Mouse (Mus musculus): ENCODE data around the gene Brinp2.
A peak's percentile ranks its signal among the peaks of the same experiment; 100 is the strongest.

Brinp2 gene

DNA sequence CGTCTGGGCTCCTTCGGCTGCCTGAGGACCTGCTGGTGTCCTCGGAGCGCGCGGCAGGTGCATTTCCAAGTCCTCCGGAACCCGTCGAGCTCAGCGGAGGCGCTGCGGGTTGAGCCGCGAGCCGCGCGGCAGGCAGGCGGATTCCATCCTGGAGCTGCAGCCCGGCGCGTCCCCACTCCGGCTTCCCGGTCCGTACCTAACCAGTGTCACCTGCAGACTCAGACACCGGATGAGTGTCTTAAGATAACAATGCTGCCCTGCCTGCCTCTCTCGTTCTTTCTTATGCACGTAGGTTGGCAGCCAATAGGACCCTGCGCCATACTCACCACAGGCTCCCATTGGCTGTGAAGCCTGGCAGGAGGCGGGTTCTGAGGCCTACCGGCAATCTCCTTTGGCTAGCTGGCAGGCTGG is at the start of gene Brinp2:
Gene Brinp2, minus strand, starts transcription at position 276 of the 411 bp plus-strand sequence.
- peak; percentile 82 for DNase-seq (ENCODE audit: extremely low spot score, low spot score)

DNA sequence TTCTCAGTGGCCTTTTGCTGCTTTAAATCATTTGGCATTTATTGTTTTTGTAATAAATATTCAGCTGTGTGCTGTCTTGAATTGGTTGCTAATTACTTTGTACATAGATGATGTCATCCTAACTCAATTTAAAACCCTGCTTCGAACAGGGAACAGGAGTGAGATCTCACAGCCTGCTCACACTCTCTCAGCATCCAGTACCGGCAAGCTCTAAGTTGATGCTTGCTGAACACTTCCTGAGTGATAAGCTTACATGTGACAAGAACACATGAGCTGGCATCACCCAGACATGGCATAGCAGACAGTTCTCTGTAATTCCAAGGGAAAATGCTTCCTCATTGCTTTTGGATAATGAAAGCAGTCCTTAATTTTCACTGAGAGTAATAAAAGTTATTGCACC is 44.8 kb upstream of the Brinp2 start:
- DNase-seq (ENCODE audit: extremely low spot score, low spot score): no peak

DNA sequence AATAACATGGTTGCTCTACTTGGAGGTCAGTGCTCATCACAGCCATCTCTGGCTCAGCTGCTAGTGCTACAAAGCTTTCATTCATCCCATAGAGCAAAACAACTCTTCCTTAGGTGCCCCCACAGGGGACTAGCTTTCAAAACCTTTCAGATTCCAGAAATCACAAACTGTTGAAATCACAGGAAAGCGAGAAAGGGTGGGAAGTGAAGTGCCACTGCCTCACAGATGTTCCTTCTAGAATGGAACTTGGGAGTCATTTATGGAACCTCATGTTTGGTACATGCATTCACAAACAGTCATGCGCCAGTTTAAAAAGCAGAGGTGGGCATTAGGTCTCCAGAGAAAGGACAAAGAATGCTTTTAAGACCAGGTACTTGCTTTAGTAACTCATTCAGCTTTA is 40.9 kb upstream of the Brinp2 start:
- no peak for DNase-seq (ENCODE audit: extremely low spot score, low spot score)

DNA sequence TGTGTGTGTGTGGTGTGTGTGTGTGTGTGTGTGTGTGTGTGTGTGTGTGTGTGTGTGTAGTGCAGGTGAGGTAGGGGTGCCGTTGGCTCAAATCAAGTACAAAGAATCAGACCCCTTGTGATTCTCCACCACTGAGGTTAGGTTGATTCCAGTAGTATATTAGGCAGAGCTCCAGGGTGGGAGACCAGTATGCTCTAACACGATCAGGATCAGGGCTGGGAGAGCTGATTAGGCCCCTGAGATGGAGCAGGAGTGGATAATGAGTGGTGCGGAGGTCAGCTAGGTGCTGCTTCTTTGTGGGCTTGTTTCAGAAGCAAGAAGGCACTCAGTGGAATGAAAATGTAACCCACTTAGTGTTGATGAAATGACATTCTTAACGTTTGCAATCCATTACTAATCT is 34.6 kb upstream of the Brinp2 start:
- DNase-seq (ENCODE audit: extremely low spot score, low spot score): no peak

DNA sequence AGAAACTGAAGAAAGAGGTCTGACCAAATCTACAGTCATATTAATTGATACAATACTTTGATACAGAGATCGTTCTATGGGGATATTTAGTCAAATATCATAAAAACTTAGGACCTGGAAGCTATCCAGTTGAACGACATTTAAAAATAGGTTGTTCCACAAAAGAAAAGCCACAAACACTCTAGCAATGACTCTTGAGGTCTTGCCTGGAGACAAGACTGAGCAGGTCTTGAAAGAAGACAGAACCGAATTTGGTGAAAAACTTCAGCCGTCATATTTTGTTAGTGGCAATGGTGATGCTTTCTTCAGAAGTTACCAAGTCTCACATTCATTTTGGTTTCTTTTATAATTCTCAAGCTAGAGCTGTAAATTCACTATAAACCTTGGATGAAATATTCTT is 32.9 kb upstream of the Brinp2 start:
- DNase-seq (ENCODE audit: extremely low spot score, low spot score): no peak

DNA sequence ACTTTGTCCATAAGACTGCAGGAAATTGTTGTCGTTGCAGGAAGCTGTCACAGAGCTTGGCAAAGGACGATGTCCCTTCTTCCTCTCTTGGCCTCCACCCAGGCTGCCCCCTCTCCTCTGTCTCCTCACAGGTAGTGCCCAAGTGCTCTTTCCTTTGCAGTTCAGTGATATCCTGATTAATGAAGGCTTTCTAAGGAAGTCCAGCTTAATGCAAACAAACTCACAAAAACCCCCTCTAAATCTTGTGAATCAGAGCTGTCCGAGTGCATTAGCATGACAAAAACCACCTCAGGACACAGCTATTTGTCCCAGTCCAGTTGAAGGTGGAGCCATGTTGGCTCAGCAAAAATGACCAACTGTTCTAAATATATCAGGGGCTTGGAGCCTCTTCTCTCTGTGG is 30.7 kb upstream of the Brinp2 start:
- DNase-seq (ENCODE audit: extremely low spot score, low spot score): no peak

DNA sequence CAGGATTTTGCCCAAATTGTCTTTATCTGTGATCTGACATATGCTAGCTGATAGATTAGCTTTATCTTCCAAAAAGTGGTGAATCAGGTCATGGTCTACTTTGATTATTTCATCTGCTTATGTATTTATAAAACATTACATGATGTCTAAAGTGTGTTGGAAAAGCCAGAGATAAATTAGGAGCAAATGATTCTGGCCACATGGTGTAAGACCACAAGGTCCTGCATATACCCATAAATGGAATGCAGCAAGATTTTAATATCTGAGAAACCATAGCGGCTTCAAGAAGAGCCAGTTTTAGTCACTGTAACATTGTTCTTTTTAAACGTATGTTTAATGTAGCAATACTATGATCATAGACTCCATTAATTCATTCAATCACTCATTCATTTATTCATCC is 29.2 kb upstream of the Brinp2 start:
- DNase-seq (ENCODE audit: extremely low spot score, low spot score): no peak

DNA sequence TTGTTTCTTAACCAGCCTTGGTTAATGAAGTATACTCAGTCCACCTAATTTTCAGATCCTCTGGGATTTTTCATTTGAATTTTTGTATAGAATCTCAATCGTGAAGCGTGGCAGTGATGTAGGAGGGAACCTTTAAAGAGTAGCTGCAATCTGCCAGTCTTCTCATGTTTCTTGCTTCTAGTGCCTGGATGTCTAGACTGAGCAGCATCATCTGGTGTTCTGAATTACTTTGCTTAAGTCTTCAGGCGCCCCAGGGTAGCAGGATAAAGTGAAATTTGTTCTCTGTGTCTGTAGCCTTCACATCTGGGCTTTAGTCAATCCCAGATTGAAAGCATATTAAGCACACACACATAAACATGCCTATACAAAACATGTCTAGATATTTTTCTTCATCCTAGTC is 27.1 kb upstream of the Brinp2 start:
- no peak for DNase-seq (ENCODE audit: extremely low spot score, low spot score)

DNA sequence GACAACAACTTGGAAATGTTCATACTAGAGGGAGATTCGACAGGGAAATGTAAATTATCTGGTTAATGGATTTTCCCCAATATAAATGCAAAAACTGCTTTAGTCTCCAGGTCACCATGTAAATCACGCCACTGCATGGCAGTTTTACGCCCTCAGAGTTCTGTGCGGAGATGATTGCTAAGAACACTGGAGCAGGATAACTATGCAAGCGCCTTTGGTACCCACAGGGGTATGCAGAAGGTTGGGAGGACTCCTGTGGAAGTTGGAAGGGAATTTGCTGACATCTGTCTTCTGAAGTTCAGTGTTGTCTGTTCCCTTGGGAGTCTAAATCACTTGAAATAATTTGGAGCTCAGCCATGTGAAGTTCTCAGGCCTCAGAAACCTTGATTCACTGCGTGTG is 26.2 kb upstream of the Brinp2 start:
- DNase-seq (ENCODE audit: extremely low spot score, low spot score): no peak

DNA sequence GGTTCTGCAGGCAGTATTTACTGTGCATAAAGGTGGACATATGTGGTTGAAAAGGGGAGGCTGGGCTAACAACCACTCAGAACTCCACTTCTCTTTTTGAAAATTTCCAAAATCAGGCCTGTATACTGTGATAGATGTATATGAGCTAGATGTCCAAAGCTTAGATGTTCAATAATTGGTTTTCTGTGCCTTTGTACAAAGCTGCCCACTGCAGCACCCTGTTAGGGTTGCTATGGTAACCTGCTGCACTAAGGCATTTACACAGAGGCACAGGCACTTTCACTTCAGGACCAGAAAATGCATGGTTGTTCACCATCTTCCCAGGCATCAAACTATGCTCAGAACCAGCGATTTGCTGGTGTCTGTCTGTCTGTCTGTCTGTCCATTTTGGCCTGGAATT is 8.3 kb upstream of the Brinp2 start:
- no peak for DNase-seq (ENCODE audit: extremely low spot score, low spot score)

DNA sequence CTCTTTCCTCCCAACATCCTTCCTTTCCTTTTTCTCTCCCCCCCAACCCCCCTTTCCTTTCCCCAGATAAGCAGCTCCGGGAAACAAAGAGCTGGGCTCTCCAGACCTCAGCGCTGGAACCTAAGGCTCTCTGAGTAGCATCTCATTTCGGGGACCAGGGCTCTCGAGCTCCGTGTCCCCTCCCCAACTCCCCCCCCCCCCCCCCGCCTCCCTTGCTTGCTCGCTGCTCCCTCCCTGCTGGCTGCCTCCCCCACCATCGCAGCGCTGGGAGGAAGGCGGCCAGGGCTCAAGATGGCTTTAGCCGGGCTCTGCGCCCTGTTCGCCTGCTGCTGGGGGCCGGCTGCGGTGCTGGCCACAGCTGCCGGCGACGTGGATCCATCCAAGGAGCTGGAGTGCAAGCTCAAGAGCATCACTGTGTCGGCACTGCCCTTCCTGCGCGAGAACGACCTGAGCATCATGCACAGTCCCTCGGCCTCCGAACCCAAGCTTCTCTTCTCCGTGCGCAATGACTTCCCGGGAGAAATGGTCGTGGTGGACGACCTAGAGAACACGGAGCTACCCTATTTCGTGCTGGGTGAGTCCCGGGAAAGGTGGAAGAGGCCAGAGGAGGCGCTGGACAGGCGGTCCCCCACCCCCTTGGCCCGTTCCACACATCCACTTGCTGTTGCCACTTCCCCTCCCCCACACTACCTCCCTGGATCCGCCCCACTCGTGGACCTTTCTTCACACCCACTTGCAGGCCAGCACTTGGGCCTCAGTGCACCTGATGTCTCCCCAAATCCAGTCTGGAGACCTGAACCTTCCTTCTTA is 6.4 kb upstream of the Brinp2 start:
- peak; percentile 69 for DNase-seq (ENCODE audit: extremely low spot score, low spot score)

DNA sequence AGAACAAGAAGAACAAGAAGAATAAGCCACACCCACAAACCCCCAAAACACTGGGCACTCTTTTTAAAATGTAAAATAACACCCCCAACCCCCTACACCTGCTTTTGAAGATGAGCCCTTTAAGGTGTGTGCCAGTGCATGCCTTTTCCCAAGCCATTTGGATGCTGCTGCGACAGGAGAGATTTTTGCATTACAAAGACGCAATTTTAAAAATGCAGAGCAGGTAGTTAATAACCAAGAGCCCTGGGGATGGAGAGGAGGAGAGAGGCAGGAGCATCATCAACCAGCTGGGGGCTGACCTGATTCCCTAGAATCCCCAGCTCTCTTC is 5.8 kb upstream of the Brinp2 start, which contains the start of gene Astn1:
Gene Astn1, plus strand, starts transcription at position 310 of the 328 bp plus-strand sequence.
- no peak for DNase-seq (ENCODE audit: extremely low spot score, low spot score)

DNA sequence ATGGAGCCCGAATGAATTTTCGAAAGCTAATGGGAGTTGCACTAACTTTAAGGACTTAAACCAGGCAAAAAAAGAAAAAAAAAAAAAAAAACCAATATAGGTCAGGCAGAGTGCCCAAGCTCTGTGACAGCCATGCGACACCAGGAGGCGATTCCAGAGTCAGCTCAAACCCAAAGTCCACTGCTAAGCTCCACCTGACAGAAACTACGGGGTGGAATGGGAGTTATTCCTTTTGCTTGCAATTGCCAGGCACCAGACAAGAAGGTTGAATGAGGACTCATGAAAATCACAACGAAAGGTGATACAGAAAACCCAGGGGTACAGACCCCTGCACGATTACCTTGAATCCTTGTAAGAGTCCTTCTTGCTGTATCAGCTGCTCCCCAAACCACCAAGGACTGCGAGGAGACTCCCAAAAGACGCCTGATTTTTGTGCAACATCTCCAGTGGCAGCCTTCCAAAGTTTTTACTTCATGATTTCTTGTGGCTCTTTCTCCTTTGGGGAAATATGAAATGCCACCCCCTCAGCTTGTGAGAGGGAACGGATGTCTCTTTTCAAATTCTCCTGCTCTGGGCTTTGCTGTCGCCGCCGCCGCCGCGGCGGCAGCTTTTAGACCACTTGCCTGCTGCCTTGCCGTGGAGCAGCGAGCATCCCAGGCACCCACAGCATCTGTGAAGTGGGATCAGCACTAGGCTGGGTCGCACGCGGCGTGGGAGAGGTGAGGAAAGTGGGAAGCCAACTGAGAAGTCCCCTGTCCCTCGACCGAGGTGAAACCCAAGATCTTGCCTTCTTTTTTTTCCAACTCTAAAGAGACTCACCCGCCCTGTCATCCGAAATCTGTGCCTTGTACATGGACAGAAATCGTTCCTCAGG is 712 bp downstream of the Brinp2 start:
- DNase-seq (ENCODE audit: extremely low spot score, low spot score): peak; percentile 53

DNA sequence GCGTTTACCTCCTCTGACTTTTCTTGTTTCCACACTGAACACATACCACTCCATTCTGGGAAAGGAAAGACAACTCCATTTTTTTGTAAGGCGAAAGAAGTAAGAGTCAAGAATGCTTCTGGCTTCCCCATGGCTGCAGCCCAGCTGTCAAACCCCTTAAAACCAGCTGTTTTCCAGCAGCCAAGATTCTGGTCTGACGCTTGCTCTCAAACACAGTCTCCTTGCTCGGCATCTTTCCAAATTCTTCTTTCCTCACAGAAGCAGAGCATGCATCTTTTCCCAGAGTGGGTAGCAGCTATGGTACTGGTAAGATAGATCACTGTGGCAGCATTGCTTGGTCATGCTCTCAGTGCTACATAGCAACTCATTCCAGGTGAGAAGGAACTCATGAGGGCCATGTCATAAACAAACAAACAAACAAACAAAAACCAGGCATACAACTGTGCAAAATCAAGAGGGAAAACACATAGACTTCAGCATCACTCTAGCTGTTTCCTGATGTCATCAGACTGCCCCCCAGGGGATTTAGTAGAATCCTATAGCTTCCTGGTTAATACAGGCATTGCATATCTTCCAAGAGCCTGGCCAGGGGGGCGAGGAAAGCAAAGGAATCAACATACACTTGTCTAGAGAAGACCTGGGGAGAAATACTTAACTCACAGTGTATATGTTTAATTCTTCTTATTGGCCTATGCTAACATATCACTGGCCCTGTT is 2.3 kb downstream of the Brinp2 start:
- DNase-seq (ENCODE audit: extremely low spot score, low spot score): no peak

DNA sequence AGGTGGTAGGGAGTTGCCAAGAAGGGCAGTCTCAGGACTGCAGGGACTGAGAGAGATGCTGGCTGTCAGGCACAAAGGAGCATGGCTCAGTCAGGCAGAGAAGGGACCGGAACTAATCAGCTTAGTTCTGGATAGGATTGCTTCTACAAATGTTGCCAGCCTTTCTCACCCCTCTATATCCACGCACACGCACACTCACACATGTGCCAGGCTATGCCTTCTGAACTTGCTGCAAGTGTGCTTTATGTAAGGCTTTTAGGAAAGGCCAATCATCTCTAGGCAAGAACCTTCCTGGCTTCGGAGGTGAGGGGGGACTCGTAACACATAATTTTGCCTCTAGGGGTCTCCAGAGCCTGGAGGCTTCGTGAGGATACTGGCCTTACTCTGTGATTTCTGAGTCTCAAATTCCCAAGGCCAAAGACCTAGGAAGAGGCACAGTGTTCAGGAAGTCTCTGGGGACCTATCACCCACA is 12.8 kb downstream of the Brinp2 start:
- DNase-seq (ENCODE audit: extremely low spot score, low spot score): peak; percentile 25

DNA sequence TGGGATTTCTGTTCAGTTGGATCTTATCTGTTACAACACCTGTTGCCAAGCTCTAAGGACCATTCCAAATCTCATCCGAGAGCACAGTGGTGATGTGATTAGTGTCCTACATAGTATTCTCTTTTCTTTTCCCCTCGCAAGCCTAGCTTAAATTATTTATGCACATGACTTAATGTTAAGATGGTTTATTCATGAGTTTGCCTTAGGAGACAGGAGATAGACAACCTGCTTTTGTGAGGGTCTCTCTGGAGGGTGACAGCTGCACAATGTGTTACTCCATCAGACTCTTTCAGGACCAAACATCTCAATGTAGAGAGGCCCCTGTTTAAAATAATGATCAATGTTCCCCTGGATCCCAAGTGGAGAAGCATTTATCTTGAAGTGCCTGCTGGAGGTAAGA is 27.3 kb downstream of the Brinp2 start:
- DNase-seq (ENCODE audit: extremely low spot score, low spot score): no peak

DNA sequence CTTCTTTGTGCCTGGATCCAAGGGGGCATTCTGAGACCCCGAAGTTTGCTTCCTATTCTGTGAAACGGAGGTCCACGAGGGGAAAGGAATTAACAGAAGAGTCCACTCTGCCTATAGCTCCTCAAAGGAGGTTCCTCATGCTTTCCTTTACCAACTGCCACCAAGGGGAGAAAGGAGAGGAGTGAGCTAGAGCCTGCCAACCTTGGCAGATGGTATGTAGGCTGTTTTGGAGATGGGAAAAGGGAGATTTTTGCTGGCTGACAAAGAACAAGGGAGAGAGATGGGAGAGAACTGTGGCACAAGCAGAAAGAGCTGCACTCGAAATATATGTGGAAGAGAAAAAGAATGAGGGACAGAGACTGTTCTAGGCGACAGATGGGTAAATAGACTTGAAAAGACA is 28.0 kb downstream of the Brinp2 start:
- DNase-seq (ENCODE audit: extremely low spot score, low spot score): no peak

DNA sequence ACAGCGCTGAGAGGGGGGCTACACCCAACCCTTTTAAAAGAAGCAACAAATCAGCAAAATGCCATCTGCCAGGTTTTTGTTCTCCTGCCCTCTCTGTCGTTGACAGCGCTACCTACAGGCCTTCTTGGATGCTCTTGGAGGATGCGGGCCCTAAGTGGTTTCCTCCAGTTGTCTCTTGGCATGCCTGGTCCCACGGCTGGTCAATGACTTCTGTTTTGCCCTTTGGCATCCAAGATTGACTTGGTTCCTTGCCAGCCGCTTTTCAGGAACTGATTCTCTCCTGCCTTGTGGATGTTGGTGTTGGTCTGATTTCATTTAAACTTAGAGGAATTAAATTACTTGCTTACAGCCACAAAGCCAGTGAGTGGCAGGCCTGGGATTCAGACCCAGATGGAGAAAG is 32.8 kb downstream of the Brinp2 start:
- no peak for DNase-seq (ENCODE audit: extremely low spot score, low spot score)

DNA sequence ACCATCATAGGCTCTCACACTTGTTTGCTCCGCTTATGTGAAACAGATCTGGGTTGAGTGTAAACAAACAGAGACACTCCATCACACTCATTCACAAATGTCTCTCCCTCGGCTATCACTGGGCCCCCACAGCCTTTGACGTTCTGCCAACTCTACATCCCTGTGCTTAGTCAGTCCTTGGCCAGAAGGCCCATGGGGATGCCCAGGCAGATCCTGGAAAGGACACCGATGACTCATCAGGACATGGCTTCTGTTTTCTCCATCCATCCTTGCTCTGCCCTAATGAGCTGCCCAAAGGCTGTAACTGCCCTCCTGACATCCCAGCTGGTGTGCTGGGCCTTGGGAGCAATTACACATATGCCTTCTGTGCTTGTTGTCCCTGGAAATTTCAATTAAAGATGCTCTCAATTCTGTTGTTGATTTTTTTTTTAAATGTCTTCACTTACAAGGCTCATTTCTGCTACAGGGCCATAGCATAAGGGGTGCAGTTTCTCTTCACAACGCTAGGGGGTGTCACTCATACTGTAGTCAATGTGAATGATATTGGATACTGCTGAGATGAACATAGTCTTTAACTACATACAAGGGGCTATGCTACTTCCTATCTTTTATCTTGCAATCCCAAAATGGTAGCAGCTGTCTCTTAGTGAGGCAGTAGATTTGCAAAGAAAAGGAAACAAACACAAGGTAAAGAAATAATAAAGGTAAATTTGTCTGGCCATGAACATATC is 45.5 kb downstream of the Brinp2 start:
- no peak for DNase-seq (ENCODE audit: extremely low spot score, low spot score)

DNA sequence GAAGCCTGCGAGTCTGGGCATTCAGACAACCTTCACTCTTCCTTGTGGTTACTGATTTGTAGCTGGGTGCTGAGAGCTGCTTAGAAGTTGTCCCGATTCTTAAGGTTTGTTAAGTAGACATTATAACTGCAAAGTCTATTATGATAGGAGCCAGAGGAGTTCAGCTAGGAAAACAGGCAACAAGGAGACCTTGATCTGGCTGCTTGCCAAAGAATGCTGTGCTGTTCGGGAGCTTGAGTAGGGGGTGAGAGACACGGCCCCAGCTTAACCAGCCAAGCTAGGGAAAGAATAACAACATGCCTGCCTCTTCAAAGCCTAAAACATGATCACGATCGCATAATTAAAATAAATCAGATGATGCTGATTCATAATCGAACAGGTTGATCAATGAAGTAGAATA is 59.1 kb downstream of the Brinp2 start:
- DNase-seq (ENCODE audit: extremely low spot score, low spot score): no peak

DNA sequence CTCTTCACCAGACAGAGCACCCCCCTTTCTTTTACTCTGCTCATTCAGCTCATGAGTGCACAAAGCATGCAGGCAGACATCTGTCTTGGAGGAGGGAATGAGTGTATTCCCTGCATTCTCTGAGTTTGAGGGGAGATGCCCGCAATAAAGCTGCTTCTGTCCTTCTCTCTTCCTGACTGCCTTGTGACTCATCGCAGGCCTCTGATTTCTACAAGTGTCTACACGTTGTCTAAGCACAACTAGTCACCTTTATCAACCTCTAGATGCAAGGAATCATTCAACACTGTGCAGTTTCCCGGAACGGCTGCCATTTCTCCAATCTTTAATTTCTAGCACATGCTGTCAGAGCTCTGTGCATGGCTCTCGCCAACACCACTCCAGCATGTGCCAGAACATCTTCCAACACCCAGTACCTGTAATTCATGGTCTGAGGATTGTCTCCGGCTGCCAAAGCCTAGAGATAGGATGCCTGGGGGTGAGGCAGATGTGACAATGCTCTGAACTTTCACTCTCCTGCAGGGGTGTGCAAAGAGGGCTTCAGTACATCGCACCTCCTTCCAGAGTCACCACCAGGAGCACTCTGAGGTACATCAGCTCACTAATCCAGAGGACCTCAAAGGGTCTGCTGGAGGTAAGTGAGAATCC is 59.7 kb downstream of the Brinp2 start:
- no peak for DNase-seq (ENCODE audit: extremely low spot score, low spot score)

Measured in neural tube, embryonic 10.5 days (tissue).